Mouse (Mus musculus) ovary, adult 2 months (tissue): ENCODE measurements around the gene Gm19668. TPM values are rescaled to one million over a fixed set of nuclear protein-coding genes. Genes with fewer than 3 reads are reported as not detected.

Experiments
- polyA plus RNA-seq: library from polyadenylated mRNA; depleted of rRNA; stranded (reverse); fragments of >200 nt; gene quantifications from 2 replicates; pipeline ENCODE4 v1.2.3, GENCODE M21; 2012; rRNA removed

The Gm19668 gene
- polyA plus RNA-seq = not detected in 2 replicates

DNA sequence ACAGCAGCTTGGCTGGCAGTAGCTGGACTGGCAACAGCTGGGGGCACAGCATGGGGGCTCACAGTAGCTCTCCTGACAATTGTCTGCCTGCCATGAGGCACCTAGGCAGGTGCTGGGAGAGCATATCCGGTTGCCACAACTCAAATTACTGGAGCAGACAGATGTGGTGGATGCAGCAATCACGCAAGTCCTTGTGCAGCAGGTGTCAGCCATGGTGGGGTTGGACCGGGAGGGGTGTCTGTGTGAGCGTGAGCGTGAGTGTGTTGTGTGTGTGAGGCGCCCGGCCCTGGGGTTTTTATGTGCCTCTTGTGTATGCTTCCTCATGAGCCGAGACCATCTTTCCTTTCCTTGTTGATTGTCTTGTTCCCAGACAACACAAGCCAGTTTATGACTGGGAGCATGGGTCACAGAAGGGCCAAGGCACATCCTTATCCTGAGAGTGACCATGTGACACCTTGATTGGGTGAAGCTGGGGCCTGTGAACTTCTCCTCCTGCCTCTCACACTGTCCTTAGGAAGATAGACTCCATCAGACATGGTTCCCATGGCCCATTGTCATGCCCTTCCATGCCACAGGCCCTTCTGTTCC lies at the start of gene Gm19668:
Gene Gm19668 (minus strand): TSS at position 213 of the 588 bp plus-strand sequence.

DNA sequence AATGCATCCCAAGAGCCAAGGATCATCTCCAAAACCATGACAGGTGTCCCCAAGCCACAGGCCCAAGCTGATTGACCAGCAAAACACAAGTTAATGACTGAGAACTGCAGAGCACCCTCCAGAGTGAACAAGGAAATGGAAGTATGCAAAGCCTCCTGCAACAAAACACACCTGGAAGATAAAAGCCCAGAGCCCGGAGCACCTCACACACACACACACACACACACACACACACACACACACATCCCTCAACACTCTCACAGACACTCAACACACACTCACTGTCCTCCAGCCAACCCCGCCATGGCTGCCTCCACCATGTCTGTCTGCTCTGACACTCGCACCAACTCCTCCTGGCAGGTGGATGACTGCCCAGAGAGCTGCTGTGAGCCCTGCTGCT lies 47.6 kb upstream of the Gm19668 start, which contains the start of gene Gm36176:
Gene Gm36176 (plus strand): TSS at position 301 of the 400 bp plus-strand sequence.

DNA sequence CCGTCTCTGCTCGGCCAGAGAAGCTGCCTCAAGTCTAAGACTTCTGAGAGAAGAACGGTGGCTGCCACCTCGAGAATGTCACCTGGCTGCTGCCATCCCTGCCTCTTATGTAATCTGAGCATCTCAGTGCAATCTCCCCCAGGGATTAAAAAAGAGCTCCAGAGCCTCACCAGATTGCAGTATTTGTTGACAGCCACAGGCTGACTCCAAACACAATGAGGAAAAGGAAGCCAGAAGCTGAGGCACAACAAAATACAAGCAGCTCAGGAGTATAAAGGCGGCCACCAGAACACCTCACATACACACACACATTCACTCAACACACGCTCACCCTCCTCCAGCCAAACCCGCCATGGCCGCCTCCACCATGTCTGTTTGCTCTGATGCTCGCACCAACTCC lies 36.7 kb upstream of the Gm19668 start, which contains the start of gene Krtap10-10:
Gene Krtap10-10 (plus strand): TSS at position 301 of the 400 bp plus-strand sequence.

DNA sequence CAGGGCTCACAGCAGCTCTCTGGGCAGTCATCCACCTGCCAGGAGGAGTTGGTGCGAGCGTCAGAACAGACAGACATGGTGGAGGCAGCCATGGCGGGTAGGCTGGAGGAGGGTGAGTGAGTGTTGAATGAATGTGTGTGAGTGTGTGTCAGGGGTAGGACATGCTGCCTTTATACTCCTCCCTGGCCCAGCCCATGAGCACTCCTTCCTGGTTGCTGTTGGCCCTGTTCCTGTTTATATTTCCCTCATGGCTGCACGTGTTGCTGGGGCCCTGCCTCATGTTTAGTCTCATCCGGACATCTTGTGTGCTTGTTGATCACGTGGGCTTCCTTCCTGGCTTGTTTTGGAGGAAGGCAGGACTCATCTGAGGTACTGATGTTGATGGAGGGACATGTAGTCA lies 28.0 kb upstream of the Gm19668 start, which contains the start of gene Krtap10-4:
Gene Krtap10-4 (minus strand): TSS at position 145 of the 400 bp plus-strand sequence.

DNA sequence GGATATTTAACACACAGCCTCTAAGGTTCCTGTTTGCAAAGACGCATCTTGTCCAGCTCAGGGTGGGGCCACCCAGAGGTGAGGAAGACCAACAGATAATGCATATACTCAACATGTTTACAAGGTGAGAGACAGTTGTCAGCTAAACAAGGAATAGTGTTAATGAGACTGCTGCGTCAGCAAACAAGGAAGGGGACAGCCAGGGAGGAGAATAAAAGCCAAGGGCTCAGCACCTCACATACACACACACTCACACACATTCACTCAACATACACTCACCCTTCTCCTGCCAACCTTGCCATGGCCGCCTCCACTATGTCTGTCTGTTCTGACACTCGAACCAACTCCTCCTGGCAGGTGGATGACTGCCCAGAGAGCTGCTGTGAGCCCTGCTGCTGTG lies 15.4 kb upstream of the Gm19668 start, which contains the start of gene Gm2696:
Gene Gm2696 (plus strand): TSS at position 301 of the 400 bp plus-strand sequence.

DNA sequence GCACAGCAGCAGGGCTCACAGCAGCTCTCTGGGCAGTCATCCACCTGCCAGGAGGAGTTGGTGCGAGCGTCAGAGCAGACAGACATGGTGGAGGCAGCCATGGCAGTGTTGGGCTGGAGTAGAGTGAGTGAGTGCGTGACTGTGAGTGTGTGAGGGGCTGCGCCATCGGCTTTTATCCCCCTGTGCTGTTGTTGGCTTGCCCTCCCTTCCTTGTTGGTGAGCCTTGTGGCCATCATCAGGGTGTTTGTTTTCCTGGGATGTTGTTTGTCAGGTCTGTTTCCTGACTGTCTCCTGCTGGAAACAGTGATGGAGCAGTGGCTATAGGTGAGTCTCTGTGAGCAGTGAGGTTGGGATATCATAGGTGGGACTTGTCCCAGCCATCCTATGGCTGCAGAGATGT lies 12.8 kb upstream of the Gm19668 start, which contains the start of gene Gm9507:
Gene Gm9507 (minus strand): TSS at position 101 of the 400 bp plus-strand sequence.

DNA sequence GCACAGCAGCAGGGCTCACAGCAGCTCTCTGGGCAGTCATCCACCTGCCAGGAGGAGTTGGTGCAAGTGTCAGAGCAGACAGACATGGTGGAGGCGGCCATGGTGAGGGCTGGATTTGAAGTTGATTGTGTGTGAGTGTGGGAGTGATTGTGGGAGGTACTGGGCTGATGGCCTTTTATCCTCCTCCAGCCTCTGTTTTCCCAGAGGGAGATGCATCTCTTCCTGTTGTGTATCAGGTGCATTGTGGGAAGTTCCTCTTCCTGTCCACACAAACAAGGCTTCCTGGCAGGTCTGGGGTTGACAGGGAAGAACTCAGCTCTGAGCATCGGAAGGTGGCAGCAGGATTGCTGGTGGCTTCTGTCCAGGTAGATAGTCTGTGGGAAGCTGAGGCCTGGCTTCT lies 4.0 kb downstream of the Gm19668 start, which contains the start of gene Gm9639:
Gene Gm9639 (minus strand): TSS at position 101 of the 400 bp plus-strand sequence.

DNA sequence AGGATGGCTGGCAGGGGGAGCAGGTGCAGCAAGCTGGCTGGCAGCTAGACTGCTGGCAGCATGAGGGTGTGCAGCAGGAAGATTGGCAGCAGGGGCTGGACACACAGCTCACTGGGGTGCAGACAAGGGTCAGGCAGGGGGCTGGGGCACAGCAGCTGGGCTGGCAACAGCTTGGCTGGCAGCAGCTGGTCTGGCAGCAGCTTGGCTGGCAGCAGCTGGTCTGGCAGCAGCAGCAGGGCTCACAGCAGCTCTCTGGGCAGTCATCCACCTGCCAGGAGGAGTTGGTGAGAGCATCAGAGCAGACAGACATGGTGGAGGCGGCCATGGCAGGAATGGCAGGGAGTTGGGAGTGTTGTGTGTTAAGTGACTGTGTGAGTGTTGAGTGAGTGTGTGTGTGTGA lies 11.1 kb downstream of the Gm19668 start, which contains the start of gene Gm7137:
Gene Gm7137 (minus strand): TSS at position 325 of the 400 bp plus-strand sequence.

DNA sequence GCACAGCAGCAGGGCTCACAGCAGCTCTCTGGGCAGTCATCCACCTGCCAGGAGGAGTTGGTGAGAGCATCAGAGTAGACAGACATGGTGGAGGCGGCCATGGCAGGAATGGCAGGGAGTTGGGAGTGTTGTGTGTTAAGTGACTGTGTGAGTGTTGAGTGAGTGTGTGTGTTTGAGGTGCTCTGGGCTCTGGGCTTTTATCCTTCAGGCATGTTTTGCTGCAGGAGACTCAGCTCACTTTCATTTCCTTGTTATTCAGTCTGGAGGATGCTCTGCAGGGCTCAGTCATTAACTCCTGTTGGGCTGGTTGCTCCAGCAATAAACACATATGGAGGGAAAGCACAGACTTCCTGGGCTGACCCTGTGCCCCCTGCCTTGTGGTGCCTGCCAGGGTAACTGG lies 16.5 kb downstream of the Gm19668 start, which contains the start of gene Gm3250:
Gene Gm3250 (minus strand): TSS at position 101 of the 400 bp plus-strand sequence.

DNA sequence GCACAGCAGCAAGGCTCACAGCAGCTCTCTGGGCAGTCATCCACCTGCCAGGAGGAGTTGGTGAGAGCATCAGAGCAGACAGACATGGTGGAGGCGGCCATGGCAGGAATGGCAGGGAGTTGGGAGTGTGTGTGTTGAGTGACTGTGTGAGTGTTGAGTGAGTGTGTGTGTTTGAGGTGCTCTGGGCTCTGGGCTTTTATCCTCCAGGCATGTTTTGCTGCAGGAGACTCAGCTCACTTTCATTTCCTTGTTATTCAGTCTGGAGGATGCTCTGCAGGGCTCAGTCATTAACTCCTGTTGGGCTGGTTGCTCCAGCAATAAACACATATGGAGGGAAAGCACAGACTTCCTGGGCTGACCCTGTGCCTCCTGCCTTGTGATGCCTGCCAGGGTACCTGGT lies 22.1 kb downstream of the Gm19668 start, which contains the start of gene Gm7138:
Gene Gm7138 (minus strand): TSS at position 101 of the 400 bp plus-strand sequence.

DNA sequence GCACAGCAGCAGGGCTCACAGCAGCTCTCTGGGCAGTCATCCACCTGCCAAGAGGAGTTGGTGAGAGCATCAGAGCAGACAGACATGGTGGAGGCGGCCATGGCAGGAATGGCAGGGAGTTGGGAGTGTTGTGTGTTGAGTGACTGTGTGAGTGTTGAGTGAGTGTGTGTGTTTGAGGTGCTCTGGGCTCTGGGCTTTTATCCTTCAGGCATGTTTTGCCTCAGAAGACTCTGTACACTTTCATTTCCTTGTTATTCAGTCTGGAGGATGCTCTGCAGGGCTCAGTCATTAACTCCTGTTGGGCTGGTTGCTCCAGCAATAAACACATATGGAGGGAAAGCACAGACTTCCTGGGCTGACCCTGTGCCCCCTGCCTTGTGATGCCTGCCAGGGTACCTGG lies 27.7 kb downstream of the Gm19668 start, which contains the start of gene Gm3238:
Gene Gm3238 (minus strand): TSS at position 101 of the 400 bp plus-strand sequence.

DNA sequence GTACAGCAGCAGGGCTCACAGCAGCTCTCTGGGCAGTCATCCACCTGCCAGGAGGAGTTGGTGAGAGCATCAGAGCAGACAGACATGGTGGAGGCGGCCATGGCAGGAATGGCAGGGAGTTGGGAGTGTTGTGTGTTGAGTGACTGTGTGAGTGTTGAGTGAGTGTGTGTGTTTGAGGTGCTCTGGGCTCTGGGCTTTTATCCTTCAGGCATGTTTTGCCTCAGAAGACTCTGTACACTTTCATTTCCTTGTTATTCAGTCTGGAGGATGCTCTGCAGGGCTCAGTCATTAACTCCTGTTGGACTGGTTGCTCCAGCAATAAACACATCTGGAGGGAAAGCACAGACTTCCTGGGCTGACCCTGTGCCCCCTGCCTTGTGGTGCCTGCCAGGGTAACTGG lies 39.4 kb downstream of the Gm19668 start, which contains the start of gene Gm3233:
Gene Gm3233 (minus strand): TSS at position 101 of the 400 bp plus-strand sequence.

DNA sequence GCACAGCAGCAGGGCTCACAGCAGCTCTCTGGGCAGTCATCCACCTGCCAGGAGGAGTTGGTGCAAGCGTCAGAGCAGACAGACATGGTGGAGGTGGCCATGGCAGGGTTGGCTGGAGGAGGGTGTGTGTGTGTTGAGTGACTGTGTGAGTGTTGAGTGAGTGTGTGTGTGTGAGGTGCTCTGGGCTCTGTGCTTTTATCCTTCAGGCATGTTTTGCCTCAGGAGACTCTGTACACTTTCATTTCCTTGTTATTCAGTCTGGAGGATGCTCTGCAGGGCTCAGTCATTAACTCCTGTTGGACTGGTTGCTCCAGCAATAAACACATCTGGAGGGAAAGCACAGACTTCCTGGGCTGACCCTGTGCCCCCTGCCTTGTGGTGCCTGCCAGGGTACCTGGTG lies 47.7 kb downstream of the Gm19668 start, which contains the start of gene Gm9736:
Gene Gm9736 (minus strand): TSS at position 101 of the 400 bp plus-strand sequence.

Other genes starting within 250 kb of the Gm19668 start
- gene Pttg1ip, start 217.4 kb downstream of the Gm19668 start, polyA plus RNA-seq = 150 and 206 TPM in 2 replicates
- 416 and 428 TPM in 2 replicates for gene Sumo3, start 193.0 kb downstream of the Gm19668 start, polyA plus RNA-seq
- not detected in 2 replicates for gene Gm49325, start 192.9 kb downstream of the Gm19668 start, polyA plus RNA-seq
- 43.5 and 49.7 TPM in 2 replicates for gene Ube2g2, start 176.9 kb downstream of the Gm19668 start, polyA plus RNA-seq
- gene Tspear, start 112.6 kb downstream of the Gm19668 start, polyA plus RNA-seq = 1.2 and 1.3 TPM in 2 replicates
- gene Gm19402, start 108.4 kb downstream of the Gm19668 start, polyA plus RNA-seq = not detected in 2 replicates
- not detected in 2 replicates for gene Gm9508, start 101.9 kb downstream of the Gm19668 start, polyA plus RNA-seq
- not detected in 2 replicates for gene Gm10272, start 92.5 kb downstream of the Gm19668 start, polyA plus RNA-seq
- gene Gm10024, start 87.7 kb downstream of the Gm19668 start, polyA plus RNA-seq = not detected in 2 replicates
- gene Gm10142, start 83.3 kb downstream of the Gm19668 start, polyA plus RNA-seq = not detected in 2 replicates
- not detected in 2 replicates for gene Krtap12-1, start 78.5 kb downstream of the Gm19668 start, polyA plus RNA-seq
- gene Gm10100, start 72.6 kb downstream of the Gm19668 start, polyA plus RNA-seq = not detected in 2 replicates
- not detected in 2 replicates for gene Gm18596, start 56.5 kb downstream of the Gm19668 start, polyA plus RNA-seq
- not detected in 2 replicates for gene Gm9736, start 47.8 kb downstream of the Gm19668 start, polyA plus RNA-seq
- gene Gm3233, start 39.5 kb downstream of the Gm19668 start, polyA plus RNA-seq = not detected in 2 replicates
- not detected in 2 replicates for gene Gm3238, start 27.8 kb downstream of the Gm19668 start, polyA plus RNA-seq
- not detected in 2 replicates for gene Gm7138, start 22.2 kb downstream of the Gm19668 start, polyA plus RNA-seq
- not detected in 2 replicates for gene Gm3250, start 16.6 kb downstream of the Gm19668 start, polyA plus RNA-seq
- not detected in 2 replicates for gene Gm7137, start 10.9 kb downstream of the Gm19668 start, polyA plus RNA-seq
- not detected in 2 replicates for gene Gm9639, start 4.1 kb downstream of the Gm19668 start, polyA plus RNA-seq
- gene Gm9507, start 12.7 kb upstream of the Gm19668 start, polyA plus RNA-seq = not detected in 2 replicates
- 0.33 TPM in 1 of 2 replicates, not detected in the other for gene Gm2696, start 15.5 kb upstream of the Gm19668 start, polyA plus RNA-seq
- gene Krtap10-4, start 28.0 kb upstream of the Gm19668 start, polyA plus RNA-seq = not detected in 2 replicates
- not detected in 2 replicates for gene Krtap10-10, start 36.8 kb upstream of the Gm19668 start, polyA plus RNA-seq
- not detected in 2 replicates for gene Gm36176, start 47.7 kb upstream of the Gm19668 start, polyA plus RNA-seq
- not detected in 2 replicates for gene Gm10318, start 53.7 kb upstream of the Gm19668 start, polyA plus RNA-seq
- gene Gm3285, start 62.8 kb upstream of the Gm19668 start, polyA plus RNA-seq = not detected in 2 replicates
- 3.4 and 3.8 TPM in 2 replicates for gene Lrrc3, start 103.4 kb upstream of the Gm19668 start, polyA plus RNA-seq
- 1.5 and 1.6 TPM in 2 replicates for gene Trpm2, start 171.4 kb upstream of the Gm19668 start, polyA plus RNA-seq
- gene 1810043G02Rik, start 179.4 kb upstream of the Gm19668 start, polyA plus RNA-seq = 104 and 111 TPM in 2 replicates
- gene Pfkl, start 210.9 kb upstream of the Gm19668 start, polyA plus RNA-seq = 168 and 197 TPM in 2 replicates
- 2.7 and 3.3 TPM in 2 replicates for gene Dnmt3l, start 242.8 kb upstream of the Gm19668 start, polyA plus RNA-seq
- gene Aire, start 244.5 kb upstream of the Gm19668 start, polyA plus RNA-seq = 3.6 TPM in 2 replicates